Mouse (Mus musculus) embryonic facial prominence, embryonic 11.5 days (tissue): ENCODE results near the gene Kpnb1. TPM values are rescaled to one million over a fixed set of nuclear protein-coding genes. Genes with fewer than 3 reads are reported as not detected.

ENCODE experiments used
- ATAC-seq: fragments of 200-750 bp; cut with Nextera tagmentation; replicated peaks from 2 replicates; pipeline ENCODE4 v1.8.0; 2017; ENCODE audit warnings: low read depth; ENCODE audit not compliant: insufficient number of reproducible peaks, low FRiP score, low TSS enrichment
- DNase-seq: peaks from one replicate; pipeline ENCODE4 v3.0.0-alpha.2; 2015; ENCODE audit warnings: low spot score
- H3K27ac ChIP-seq: fragments of 300-500 bp; sonication (generic); replicated peaks from 2 replicates; pipeline ENCODE4 v1.5.1; 2014; ENCODE audit warnings: mild to moderate bottlenecking, low read depth, low read length, control low read depth
- H3K27me3 ChIP-seq: fragments of 300-500 bp; sonication (generic); 2 replicates; pipeline ENCODE4 v1.6.1; 2014; ENCODE audit warnings: mild to moderate bottlenecking, low read length, moderate library complexity, mixed read lengths; ENCODE audit not compliant: control insufficient read depth, insufficient read depth
- H3K36me3 ChIP-seq: fragments of 300-500 bp; sonication (generic); replicated peaks from 2 replicates; pipeline ENCODE4 v1.6.1; 2014; ENCODE audit warnings: low read depth, mild to moderate bottlenecking, low read length, moderate library complexity, mixed read lengths; ENCODE audit not compliant: control insufficient read depth, insufficient read depth
- H3K4me1 ChIP-seq: fragments of 300-500 bp; sonication (generic); 2 replicates; pipeline ENCODE4 v1.6.1; 2014; ENCODE audit warnings: low read length, mixed read lengths; ENCODE audit not compliant: control insufficient read depth, insufficient read depth
- H3K4me2 ChIP-seq: fragments of 300-500 bp; sonication (generic); 2 replicates; pipeline ENCODE4 v1.6.1; 2014; ENCODE audit warnings: low read depth, mild to moderate bottlenecking, control low read depth, low read length, moderate library complexity
- H3K4me3 ChIP-seq: fragments of 300-500 bp; sonication (generic); 2 replicates; pipeline ENCODE4 v1.5.1; 2014; ENCODE audit warnings: low read depth, low read length, control low read depth
- H3K9ac ChIP-seq: fragments of 300-500 bp; sonication (generic); replicated peaks from 2 replicates; pipeline ENCODE4 v1.6.1; 2014; ENCODE audit warnings: mild to moderate bottlenecking, control low read depth, low read length
- H3K9me3 ChIP-seq: fragments of 300-500 bp; sonication (generic); replicated peaks from 2 replicates; pipeline ENCODE4 v1.6.1; 2016; ENCODE audit warnings: mild to moderate bottlenecking, low read length, inconsistent platforms, mixed read lengths; ENCODE audit not compliant: control insufficient read depth
- WGBS: fragments of 180-500 bp; shearing (Covaris S2); extraction: QIAGEN DNeasy Blood & Tissue Kit; methylation state at CpG from one replicate; pipeline ENCODE4 v1.1.7; 2014; 5-methylcytosine and 5-hydroxymethylcytosine counted together
- polyA plus RNA-seq: library from polyadenylated mRNA; unstranded; fragments of >200 nt; fragmentation: Nextera tagmentation; extraction: Ambion mirVana; gene quantifications from 2 replicates; pipeline ENCODE4 v1.2.1, GENCODE M21; 2014

Kpnb1 gene
- polyA plus RNA-seq, 1 experiment from 2014 or later: 103 TPM

DNA sequence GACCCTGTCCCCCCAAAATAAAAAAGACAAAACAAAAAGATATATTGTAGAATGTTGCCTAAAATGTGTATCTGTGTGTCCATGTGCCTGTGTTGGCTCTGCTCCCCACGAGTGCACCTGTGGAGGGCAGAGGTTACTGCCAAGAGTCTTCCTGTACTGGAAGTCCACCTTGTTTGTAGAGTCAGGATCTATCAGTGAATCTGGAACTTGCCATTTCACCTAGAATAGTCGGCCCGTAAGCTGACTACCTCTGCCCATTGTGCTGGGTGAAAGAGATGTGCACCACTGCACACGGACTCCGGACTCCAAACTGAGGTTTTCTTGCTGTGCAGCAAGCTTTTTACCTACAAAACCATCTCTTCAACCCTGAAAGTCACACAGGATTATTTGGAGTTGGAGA is 26.7 kb upstream of the Kpnb1 start:
- Histone ChIP-seq H3K4me2 (no peak overlapping the region), H3K27me3 (no peaks in the 10 kb centered on the region), H3K27ac (no peak overlapping the region), H3K4me1 (no peaks in the 10 kb centered on the region), H3K9me3 (no peaks in the 10 kb centered on the region), H3K9ac (no peak overlapping the region), H3K4me3 (no peak overlapping the region), H3K36me3 (peaks cover 15% of the 10 kb centered on the region)
- WGBS: 93% methylated on average over 5 of the region's 5 CpGs
- DNase-seq (no peak), ATAC-seq (no peak)

- ATAC-seq (no peak), DNase-seq (no peak)
- Histone ChIP-seq H3K27ac (no peak overlapping the region), H3K9ac (no peak overlapping the region), H3K9me3 (no peaks in the 10 kb centered on the region), H3K27me3 (no peaks in the 10 kb centered on the region), H3K4me2 (no peak overlapping the region), H3K4me1 (no peaks in the 10 kb centered on the region), H3K36me3 (peaks cover 9% of the 10 kb centered on the region), H3K4me3 (no peak overlapping the region)
- 88% methylated on average over 9 of the region's 9 CpGs for WGBS
Observed at GRCm38 (mm10) chr11:97210728-97211400, 23.2 kb upstream of the Kpnb1 start.

DNA sequence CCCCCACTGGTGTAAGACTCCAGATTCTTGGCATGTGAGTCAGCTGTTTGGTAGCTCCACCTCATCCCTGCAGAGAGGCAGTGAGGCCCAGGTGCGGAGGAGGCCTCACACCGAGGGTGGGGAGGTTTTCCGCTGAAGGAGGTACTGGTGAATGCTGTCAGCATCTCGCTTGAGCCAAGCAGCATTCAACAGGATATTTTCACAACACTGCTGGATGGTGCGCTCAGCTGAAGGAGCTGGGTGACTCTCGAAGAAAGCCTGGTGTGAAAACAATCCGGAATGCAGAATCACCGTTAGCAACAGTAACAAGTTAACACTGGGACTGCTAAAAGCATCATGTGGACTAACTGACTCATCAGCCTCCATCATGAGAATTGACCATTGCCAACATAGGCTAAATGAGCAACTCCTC is 19.3 kb upstream of the Kpnb1 start:
- Histone ChIP-seq H3K27ac (no peak overlapping the region), H3K9ac (no peak overlapping the region), H3K36me3 (no peaks in the 10 kb centered on the region; the same call in 1 of the 2 replicates), H3K4me3 (no peak overlapping the region), H3K9me3 (no peaks in the 10 kb centered on the region), H3K4me2 (no peak overlapping the region), H3K27me3 (no peaks in the 10 kb centered on the region), H3K4me1 (no peaks in the 10 kb centered on the region)
- 84% methylated on average over 8 of the region's 8 CpGs for WGBS
- no peak for DNase-seq
- ATAC-seq: no peak

DNA sequence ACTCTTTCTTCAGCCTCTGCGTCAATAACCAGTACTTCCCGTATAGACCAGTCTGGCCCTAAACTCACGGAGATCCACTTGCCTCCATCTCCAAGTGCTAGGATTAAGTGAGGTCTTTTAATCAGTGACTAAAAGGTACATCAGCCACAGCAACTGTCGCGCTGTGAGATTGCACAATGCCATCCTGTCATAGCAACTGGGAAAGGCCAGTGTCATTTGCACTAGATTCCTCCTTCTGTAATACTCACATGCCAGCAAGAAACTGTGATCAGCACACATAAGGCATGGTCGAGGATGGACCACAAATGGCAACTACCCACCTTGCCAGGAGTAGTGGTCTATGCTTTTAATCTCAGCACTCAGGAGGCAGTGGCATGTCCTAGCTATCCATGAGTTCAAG is 11.8 kb upstream of the Kpnb1 start:
- H3K4me3 ChIP-seq: no peak overlapping the region
- 90% methylated on average over 6 of the region's 6 CpGs for WGBS

DNA sequence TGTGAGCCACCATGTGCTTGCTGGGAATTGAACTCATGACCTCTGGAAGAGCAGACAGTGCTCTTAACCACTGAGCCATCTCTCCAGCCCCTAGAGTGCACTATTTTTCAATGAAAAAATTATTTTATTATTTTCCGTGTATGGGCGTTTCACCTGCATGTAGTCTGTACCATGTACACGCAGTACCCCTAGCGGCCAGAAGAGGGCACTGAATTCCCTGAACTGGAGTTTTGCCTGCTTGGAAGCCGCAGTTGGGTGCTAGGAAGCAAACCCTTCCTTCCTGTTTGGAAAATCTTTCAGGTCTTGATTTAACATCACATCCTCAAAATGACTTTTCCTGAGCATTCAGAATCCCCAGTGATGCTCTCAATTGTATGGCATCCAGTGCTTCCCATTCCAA is 10.9 kb upstream of the Kpnb1 start:
- Histone ChIP-seq H3K4me2 (no peak overlapping the region), H3K9me3 (no peaks in the 10 kb centered on the region), H3K27ac (no peak overlapping the region), H3K4me3 (no peak overlapping the region), H3K4me1 (no peaks in the 10 kb centered on the region), H3K9ac (no peak overlapping the region), H3K36me3 (no peaks in the 10 kb centered on the region), H3K27me3 (no peaks in the 10 kb centered on the region)
- DNase-seq (peak; percentile 69), ATAC-seq (no peak)
- WGBS: 22% methylated on average over 5 of the region's 5 CpGs

More for the DNA sequence above, 11.8 kb upstream of the Kpnb1 start:
- no peak overlapping the region for H3K9ac ChIP-seq
- no peak overlapping the region for H3K4me2 ChIP-seq
- ATAC-seq (no peak), DNase-seq (no peak)
- H3K4me1 ChIP-seq: no peaks in the 10 kb centered on the region
- no peaks in the 10 kb centered on the region for H3K9me3 ChIP-seq
- no peaks in the 10 kb centered on the region for H3K36me3 ChIP-seq
- H3K27ac ChIP-seq: no peak overlapping the region
- no peaks in the 10 kb centered on the region for H3K27me3 ChIP-seq

GRCm38 (mm10) chr11:97197021-97197420 is 9.3 kb upstream of the Kpnb1 start:
- DNase-seq (no peak), ATAC-seq (no peak)
- Histone ChIP-seq H3K27ac (no peak overlapping the region), H3K9me3 (no peaks in the 10 kb centered on the region), H3K36me3 (no peaks in the 10 kb centered on the region), H3K9ac (no peak overlapping the region), H3K4me2 (no peak overlapping the region), H3K4me3 (no peak overlapping the region), H3K27me3 (no peaks in the 10 kb centered on the region), H3K4me1 (no peaks in the 10 kb centered on the region)
- WGBS: 79% methylated on average over 8 of the region's 8 CpGs

DNA sequence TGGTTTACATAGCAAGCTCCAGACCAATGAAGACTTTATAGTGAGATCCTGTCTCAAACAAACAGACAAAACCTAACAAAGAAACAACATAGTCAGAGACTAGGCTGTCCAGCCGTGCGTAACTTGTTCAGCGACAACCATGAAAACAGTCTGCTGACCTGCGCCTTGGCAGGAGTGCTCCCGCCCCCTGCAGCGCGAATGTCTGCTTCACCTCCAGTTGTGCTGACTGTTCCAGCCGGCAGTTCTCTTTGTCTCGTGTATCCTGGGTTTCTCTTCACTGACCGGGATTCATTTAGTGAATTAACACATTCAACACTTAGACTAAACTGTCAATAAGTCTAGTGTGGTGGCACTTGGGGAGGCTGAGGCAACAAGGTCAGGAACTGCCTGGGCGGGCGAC is 8.9 kb upstream of the Kpnb1 start:
- WGBS: 71% methylated on average over 12 of the region's 12 CpGs
- Histone ChIP-seq H3K27ac (no peak overlapping the region), H3K36me3 (no peaks in the 10 kb centered on the region), H3K4me2 (no peak overlapping the region), H3K27me3 (no peaks in the 10 kb centered on the region), H3K4me1 (no peaks in the 10 kb centered on the region), H3K9me3 (no peaks in the 10 kb centered on the region), H3K4me3 (no peak overlapping the region), H3K9ac (no peak overlapping the region)
- no peak for DNase-seq
- no peak for ATAC-seq

- no peak for ATAC-seq
- H3K9ac ChIP-seq: no peak overlapping the region
- H3K4me1 ChIP-seq: no peaks in the 10 kb centered on the region
Observed at GRCm38 (mm10) chr11:97192621-97192951, 4.9 kb upstream of the Kpnb1 start.

More at GRCm38 (mm10) chr11:97192621-97192951, 4.9 kb upstream of the Kpnb1 start:
- Histone ChIP-seq H3K27me3 (no peaks in the 10 kb centered on the region), H3K4me2 (no peak overlapping the region), H3K4me3 (no peak overlapping the region), H3K36me3 (no peaks in the 10 kb centered on the region), H3K9me3 (no peaks in the 10 kb centered on the region), H3K27ac (no peak overlapping the region)
- no peak for DNase-seq
